Mouse (Mus musculus) MEL (cell line): Measurements from ENCODE around the gene Fbxw4. TPM values are rescaled to one million over a fixed set of nuclear protein-coding genes. Genes with fewer than 3 reads are reported as not detected.

Experiments used
- DNase-seq: peaks from one replicate; pipeline ENCODE4 v3.0.0; 2011; ENCODE audit warnings: low read depth, low spot score
- H3K27ac ChIP-seq: 2 replicates; pipeline ENCODE4 v1.5.1; 2012; ENCODE audit warnings: low read depth, mild to moderate bottlenecking, control low read depth, low read length, moderate library complexity; ENCODE audit not compliant: control insufficient read depth
- H3K27me3 ChIP-seq, 2 experiments: fragments of 150-350 bp in 1 of 2; sonication (generic) in 1 of 2; 2 replicates each; pipeline ENCODE4 v1.6.1; 2012; ENCODE audit warnings: low read length in 2 of 2, mild to moderate bottlenecking in 2 of 2, improper control_type of control experiment in 1 of 2, moderate library complexity in 1 of 2; ENCODE audit not compliant: insufficient read depth in 2 of 2, control insufficient read depth in 1 of 2
- H3K36me3 ChIP-seq, 2 experiments: 2 replicates each; pipeline ENCODE4 v1.6.1; 2012 to 2014; ENCODE audit warnings: low read length in 2 of 2, improper control_type of control experiment in 1 of 2, inconsistent platforms in 1 of 2, mild to moderate bottlenecking in 1 of 2; ENCODE audit not compliant: insufficient read depth in 2 of 2, control insufficient read depth in 1 of 2
- H3K4me1 ChIP-seq, 2 experiments: fragments of 150-350 bp in 1 of 2; sonication (generic) in 1 of 2; 2 replicates each; pipeline ENCODE4 v1.6.1; 2012; ENCODE audit warnings: low read length in 2 of 2, improper control_type of control experiment in 1 of 2, mild to moderate bottlenecking in 1 of 2; ENCODE audit not compliant: insufficient read depth in 2 of 2, control insufficient read depth in 1 of 2
- H3K4me3 ChIP-seq, 2 experiments: fragments of 150-350 bp in 1 of 2; sonication (generic) in 1 of 2; 2 replicates each; pipeline ENCODE4 v1.5.1; 2012; ENCODE audit warnings: low read depth in 2 of 2, low read length in 2 of 2, mild to moderate bottlenecking in 2 of 2, moderate library complexity in 2 of 2, control low read depth in 1 of 2, improper control_type of control experiment in 1 of 2; ENCODE audit not compliant: control insufficient read depth in 1 of 2, insufficient read depth in 1 of 2
- H3K79me2 ChIP-seq: 2 replicates; pipeline ENCODE4 v1.6.1; 2012; ENCODE audit warnings: mild to moderate bottlenecking, low read length, moderate library complexity; ENCODE audit not compliant: control insufficient read depth, poor library complexity, insufficient read depth
- H3K9ac ChIP-seq: 2 replicates; pipeline ENCODE4 v1.6.1; 2012; ENCODE audit warnings: low read depth, mild to moderate bottlenecking, control low read depth, low read length, moderate library complexity; ENCODE audit not compliant: control insufficient read depth, poor library complexity, severe bottlenecking
- H3K9me3 ChIP-seq: fragments of 150-350 bp; sonication (generic); replicated peaks from 2 replicates; pipeline ENCODE4 v1.6.1; 2012; ENCODE audit warnings: mild to moderate bottlenecking, low read length, improper control_type of control experiment, moderate library complexity; ENCODE audit not compliant: insufficient read depth
- CHD2 ChIP-seq: IDR thresholded peaks from 2 replicates; pipeline ENCODE4 v1.6.1; 2011; ENCODE audit warnings: low read length, improper control_type of control experiment
- ELF1 ChIP-seq: IDR thresholded peaks from 2 replicates; pipeline ENCODE4 v1.6.1; 2014; ENCODE audit warnings: low read depth, mild to moderate bottlenecking, inconsistent platforms, low read length, improper control_type of control experiment, moderate library complexity
- EP300 ChIP-seq, 2 experiments: IDR thresholded peaks; 2 replicates each; pipeline ENCODE4 v1.6.1; 2011; ENCODE audit warnings: improper control_type of control experiment in 2 of 2, low read length in 2 of 2, low read depth in 1 of 2, mild to moderate bottlenecking in 1 of 2
- ETS1 ChIP-seq: IDR thresholded peaks from 2 replicates; pipeline ENCODE4 v1.6.1; 2012; ENCODE audit warnings: low read depth, mild to moderate bottlenecking, inconsistent platforms, low read length, improper control_type of control experiment, moderate library complexity
- MAFK ChIP-seq: IDR thresholded peaks from 2 replicates; pipeline ENCODE4 v1.6.1; 2011; ENCODE audit warnings: low read depth, mild to moderate bottlenecking, low read length, improper control_type of control experiment, borderline replicate concordance
- MAX ChIP-seq: IDR thresholded peaks from 2 replicates; pipeline ENCODE4 v1.6.1; 2011; ENCODE audit warnings: low read length, improper control_type of control experiment
- MAZ ChIP-seq: IDR thresholded peaks from 2 replicates; pipeline ENCODE4 v1.6.1; 2012; ENCODE audit warnings: low read depth, mild to moderate bottlenecking, inconsistent platforms, low read length, improper control_type of control experiment
- MEF2A ChIP-seq: IDR thresholded peaks from 2 replicates; pipeline ENCODE4 v1.6.1; 2014; ENCODE audit warnings: low read depth, mild to moderate bottlenecking, inconsistent platforms, low read length, improper control_type of control experiment; ENCODE audit not compliant: poor library complexity, insufficient replicate concordance, severe bottlenecking; ENCODE audit errors: extremely low read depth
- MYB ChIP-seq: IDR thresholded peaks from 2 replicates; pipeline ENCODE4 v1.6.1; 2011; ENCODE audit warnings: mild to moderate bottlenecking, low read depth, low read length, improper control_type of control experiment
- MYC ChIP-seq: IDR thresholded peaks from 2 replicates; pipeline ENCODE4 v1.6.1; 2011; ENCODE audit warnings: low read depth, mild to moderate bottlenecking, low read length, improper control_type of control experiment, moderate library complexity
- POLR2A ChIP-seq, 2 experiments: IDR thresholded peaks; 2 replicates each; pipeline ENCODE4 v1.6.1; 2011 to 2012; ENCODE audit warnings: low read length in 2 of 2, mild to moderate bottlenecking in 2 of 2, control low read depth in 1 of 2, improper control_type of control experiment in 1 of 2, low read depth in 1 of 2, moderate library complexity in 1 of 2; ENCODE audit not compliant: control insufficient read depth in 1 of 2, insufficient read depth in 1 of 2, poor library complexity in 1 of 2
- POLR2AphosphoS2 ChIP-seq: IDR thresholded peaks from 2 replicates; pipeline ENCODE4 v1.6.1; 2011; ENCODE audit warnings: low read length, improper control_type of control experiment
- SIN3A ChIP-seq: IDR thresholded peaks from 2 replicates; pipeline ENCODE4 v1.6.1; 2012; ENCODE audit warnings: low read length, improper control_type of control experiment, inconsistent platforms
- TAL1 ChIP-seq: IDR thresholded peaks from 2 replicates; pipeline ENCODE4 v1.6.1; 2012; ENCODE audit warnings: mild to moderate bottlenecking, inconsistent platforms, low read length, moderate library complexity, mixed read lengths
- TCF12 ChIP-seq: IDR thresholded peaks from 2 replicates; pipeline ENCODE4 v1.6.1; 2014; ENCODE audit warnings: low read depth, mild to moderate bottlenecking, inconsistent platforms, low read length, improper control_type of control experiment, moderate library complexity
- ZC3H11A ChIP-seq: IDR thresholded peaks from 2 replicates; pipeline ENCODE4 v1.6.1; 2012; ENCODE audit warnings: low read depth, mild to moderate bottlenecking, inconsistent platforms, low read length, improper control_type of control experiment
- ZKSCAN1 ChIP-seq: IDR thresholded peaks from 2 replicates; pipeline ENCODE4 v1.6.1; 2012; ENCODE audit warnings: low read depth, mild to moderate bottlenecking, inconsistent platforms, low read length, improper control_type of control experiment, moderate library complexity
- ZNF384 ChIP-seq: IDR thresholded peaks from 2 replicates; pipeline ENCODE4 v1.6.1; 2012; ENCODE audit warnings: low read depth, mild to moderate bottlenecking, inconsistent platforms, low read length, improper control_type of control experiment
- polyA plus RNA-seq, 2 experiments: library from polyadenylated mRNA; stranded (reverse) in 1 of 2; unstranded in 1 of 2; fragments of >175 nt in 1 of 2; fragments of >200 nt in 1 of 2; gene quantifications; 2 replicates each; pipeline versions ENCODE4 v1.2.1 to v1.2.4; 2012; ENCODE audit warnings: low replicate concordance in 2 of 2, low read depth in 1 of 2; ENCODE audit not compliant: insufficient read length in 2 of 2, insufficient read depth in 1 of 2, missing spikeins in 1 of 2
- total RNA-seq: library from RNA; depleted of rRNA; stranded (reverse); fragments of 300-350 nt; gene quantifications from 2 replicates; pipeline ENCODE4 v1.2.3, GENCODE M21; 2012

The Fbxw4 gene
- total and polyA plus RNA-seq, 3 experiments, result 12.4 to 45.3 TPM; not detected in 1

GRCm38 (mm10) chr19:45692211-45692610 lies 32.1 kb upstream of the Fbxw4 start:
- H3K4me1 ChIP-seq, result no peaks in the 10 kb centered on the region
- no peaks in the 10 kb centered on the region for H3K36me3 ChIP-seq
- H3K9me3 ChIP-seq, result no peaks in the 10 kb centered on the region
- H3K9ac ChIP-seq, result no peak overlapping the region
- TF ChIP-seq MAFK (no peak), CHD2 (no peak), ELF1 (no peak), ZC3H11A (no peak), MEF2A (no peak), TCF12 (no peak), MAX (no peak), MAZ (no peak), POLR2AphosphoS2 (no peak), POLR2A (IDR thresholded peaks at IDR 0.05; ENCODE audit: control insufficient read depth in 1 of 2, insufficient read depth in 1 of 2, low read depth in 1 of 2, low read length in 2 of 2, poor library complexity in 1 of 2) (no peak), ZKSCAN1 (no peak), SIN3A (no peak), EP300 (IDR thresholded peaks at IDR 0.05; ENCODE audit: low read depth in 1 of 2, low read length in 2 of 2) (no peak), MYC (no peak)
- no peak overlapping the region for H3K4me3 ChIP-seq
- peaks cover 10 to 15% of the 10 kb centered on the region in 2 experiments for H3K27me3 ChIP-seq
- no peak for DNase-seq
- no peaks in the 10 kb centered on the region for H3K79me2 ChIP-seq
- H3K27ac ChIP-seq, result no peak overlapping the region

GRCm38 (mm10) chr19:45691001-45691535 lies 31.0 kb upstream of the Fbxw4 start:
- TF ChIP-seq EP300 (IDR thresholded peaks at IDR 0.05; ENCODE audit: low read depth in 1 of 2, low read length in 2 of 2), result no peak
- no peak for TF ChIP-seq ZNF384
- TF ChIP-seq TAL1, result no peak
- TF ChIP-seq TCF12, result no peak
- no peak for TF ChIP-seq MYB
- no peak for TF ChIP-seq ETS1
- Histone ChIP-seq H3K27ac (no peak overlapping the region), H3K4me3 (no peak overlapping the region)

More at GRCm38 (mm10) chr19:45691001-45691535, 31.0 kb upstream of the Fbxw4 start:
- no peak for DNase-seq
- Histone ChIP-seq H3K79me2 (no peaks in the 10 kb centered on the region), H3K9me3 (no peaks in the 10 kb centered on the region), H3K9ac (no peak overlapping the region), H3K4me1 (no peaks in the 10 kb centered on the region), H3K27me3 (peaks cover 10% of the 10 kb centered on the region in 2 experiments), H3K36me3 (no peaks in the 10 kb centered on the region)
